Mouse (Mus musculus): ENCODE data around the gene Cacng7. TPM values are rescaled to one million over a fixed set of nuclear protein-coding genes. Genes with fewer than 3 reads are reported as not detected.

Cacng7 gene
- polyA plus RNA-seq, 1 experiment from 2014 or later = 2.2 TPM

GRCm38 (mm10) chr7:3331581-3332223 is 1.1 kb upstream of the Cacng7 start:
- peak; percentile 91 for ATAC-seq (ENCODE audit: low FRiP score, low TSS enrichment)
- Histone ChIP-seq H3K27ac (ENCODE audit: low read depth, low read length) (peak overlapping the region; percentile 47; the same call in 1 of the 2 replicates), H3K9me3 (ENCODE audit: control insufficient read depth, low read length) (no peaks in the 10 kb centered on the region), H3K4me1 (ENCODE audit: control insufficient read depth, insufficient read depth, low read length) (peaks cover 10% of the 10 kb centered on the region; the same call in 1 of the 2 replicates), H3K9ac (ENCODE audit: low read depth, low read length) (peak overlapping the region; percentile 35), H3K27me3 (ENCODE audit: control insufficient read depth, insufficient read depth, low read length) (no peaks in the 10 kb centered on the region), H3K4me2 (replicated peaks; ENCODE audit: low read depth, low read length) (peak overlapping the region; percentile 58), H3K36me3 (ENCODE audit: control insufficient read depth, insufficient read depth, low read length) (no peaks in the 10 kb centered on the region), H3K4me3 (ENCODE audit: low read length) (peak overlapping the region; percentile 60)
- WGBS = under 1% methylated on average over 27 of the region's 27 CpGs

- H3K4me2 ChIP-seq (replicated peaks; ENCODE audit: low read depth, low read length) = peak overlapping the region; percentile 58
- no peaks in the 10 kb centered on the region for H3K36me3 ChIP-seq (ENCODE audit: control insufficient read depth, insufficient read depth, low read length)
- peak overlapping the region; percentile 47; the same call in 1 of the 2 replicates for H3K27ac ChIP-seq (ENCODE audit: low read depth, low read length)
- H3K4me1 ChIP-seq (ENCODE audit: control insufficient read depth, insufficient read depth, low read length) = peaks cover 10% of the 10 kb centered on the region; the same call in 1 of the 2 replicates
- 0% methylated on average over 4 of the region's 4 CpGs for WGBS
- ATAC-seq (ENCODE audit: low FRiP score, low TSS enrichment) = no peak
- no peaks in the 10 kb centered on the region for H3K27me3 ChIP-seq (ENCODE audit: control insufficient read depth, insufficient read depth, low read length)
- no peaks in the 10 kb centered on the region for H3K9me3 ChIP-seq (ENCODE audit: control insufficient read depth, low read length)
- H3K4me3 ChIP-seq (ENCODE audit: low read length) = peak overlapping the region; percentile 60
- peak overlapping the region; percentile 35; the same call in 1 of the 2 replicates for H3K9ac ChIP-seq (ENCODE audit: low read depth, low read length)
Observed at GRCm38 (mm10) chr7:3332224-3332615, 535 bp upstream of the Cacng7 start.

- Histone ChIP-seq H3K9me3 (ENCODE audit: control insufficient read depth, low read length) (no peaks in the 10 kb centered on the region), H3K27me3 (ENCODE audit: control insufficient read depth, insufficient read depth, low read length) (no peaks in the 10 kb centered on the region), H3K4me3 (ENCODE audit: low read length) (peak overlapping the region; percentile 60), H3K9ac (ENCODE audit: low read depth, low read length) (peak overlapping the region; percentile 74), H3K4me2 (replicated peaks; ENCODE audit: low read depth, low read length) (peak overlapping the region; percentile 58), H3K4me1 (ENCODE audit: control insufficient read depth, insufficient read depth, low read length) (peaks cover 10% of the 10 kb centered on the region; the same call in 1 of the 2 replicates), H3K27ac (ENCODE audit: low read depth, low read length) (no peak overlapping the region; the same call in 1 of the 2 replicates), H3K36me3 (ENCODE audit: control insufficient read depth, insufficient read depth, low read length) (no peaks in the 10 kb centered on the region)
- 6% methylated on average over 5 of the region's 5 CpGs for WGBS
- ATAC-seq (ENCODE audit: low FRiP score, low TSS enrichment) = no peak
Observed at GRCm38 (mm10) chr7:3333542-3333941, 787 bp downstream of the Cacng7 start.

DNA sequence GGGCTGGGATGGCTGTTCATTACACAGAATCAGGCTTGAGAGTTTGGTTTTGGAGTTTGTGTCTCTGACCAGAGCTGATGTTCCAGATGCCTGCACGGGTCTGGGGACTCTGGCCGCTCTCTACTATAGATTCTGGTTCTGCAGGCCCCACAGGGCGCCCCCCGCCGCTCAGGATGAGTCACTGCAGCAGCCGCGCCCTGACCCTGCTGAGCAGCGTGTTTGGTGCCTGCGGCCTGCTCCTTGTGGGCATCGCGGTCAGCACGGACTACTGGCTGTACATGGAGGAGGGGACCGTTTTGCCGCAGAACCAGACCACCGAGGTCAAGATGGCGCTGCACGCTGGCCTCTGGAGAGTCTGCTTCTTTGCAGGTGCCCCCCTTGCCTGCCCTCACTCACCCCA is 3.7 kb downstream of the Cacng7 start:
- Histone ChIP-seq H3K4me2 (replicated peaks; ENCODE audit: low read depth, low read length) (no peak overlapping the region), H3K9ac (ENCODE audit: low read depth, low read length) (no peak overlapping the region), H3K9me3 (ENCODE audit: control insufficient read depth, low read length) (no peaks in the 10 kb centered on the region), H3K4me1 (ENCODE audit: control insufficient read depth, insufficient read depth, low read length) (peaks cover 6% of the 10 kb centered on the region; the same call in 1 of the 2 replicates), H3K27me3 (ENCODE audit: control insufficient read depth, insufficient read depth, low read length) (no peaks in the 10 kb centered on the region), H3K27ac (ENCODE audit: low read depth, low read length) (no peak overlapping the region), H3K4me3 (ENCODE audit: low read length) (no peak overlapping the region), H3K36me3 (ENCODE audit: control insufficient read depth, insufficient read depth, low read length) (peaks cover 6% of the 10 kb centered on the region; the same call in 1 of the 2 replicates)
- 81% methylated on average over 17 of the region's 17 CpGs for WGBS
- ATAC-seq (ENCODE audit: low FRiP score, low TSS enrichment) = no peak

- no peak for ATAC-seq (ENCODE audit: low FRiP score, low TSS enrichment)
- 79% methylated on average over 11 of the region's 11 CpGs for WGBS
- H3K4me3 ChIP-seq (ENCODE audit: low read length) = no peak overlapping the region
- no peak overlapping the region for H3K9ac ChIP-seq (ENCODE audit: low read depth, low read length)
- H3K27ac ChIP-seq (ENCODE audit: low read depth, low read length) = no peak overlapping the region
- H3K4me2 ChIP-seq (replicated peaks; ENCODE audit: low read depth, low read length) = no peak overlapping the region
- peaks cover 6% of the 10 kb centered on the region; the same call in 1 of the 2 replicates for H3K36me3 ChIP-seq (ENCODE audit: control insufficient read depth, insufficient read depth, low read length)
- H3K27me3 ChIP-seq (ENCODE audit: control insufficient read depth, insufficient read depth, low read length) = no peaks in the 10 kb centered on the region
- H3K4me1 ChIP-seq (ENCODE audit: control insufficient read depth, insufficient read depth, low read length) = peaks cover 6% of the 10 kb centered on the region; the same call in 1 of the 2 replicates
- H3K9me3 ChIP-seq (ENCODE audit: control insufficient read depth, low read length) = no peaks in the 10 kb centered on the region
Observed at GRCm38 (mm10) chr7:3338286-3338935, 5.7 kb downstream of the Cacng7 start.

DNA sequence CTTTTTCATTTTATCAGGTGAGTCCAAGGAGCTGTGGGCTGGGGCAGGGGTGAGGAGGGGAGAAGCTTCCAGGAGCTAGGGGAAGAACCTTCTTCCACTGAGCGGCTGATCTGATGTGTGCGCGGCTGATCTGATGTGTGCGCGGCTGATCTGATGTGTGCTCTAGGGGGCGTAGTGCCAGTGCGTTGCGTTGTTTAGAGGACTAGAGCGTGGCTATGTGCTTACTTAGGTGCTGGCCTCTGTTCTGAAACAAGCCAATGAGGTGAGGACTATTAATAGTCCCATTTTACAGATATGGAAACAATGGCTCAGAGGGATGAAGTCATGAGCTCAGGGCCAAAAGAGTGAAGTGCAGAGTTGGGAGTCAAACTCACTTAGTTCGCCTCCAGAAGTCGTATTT is 6.3 kb downstream of the Cacng7 start:
- H3K4me2 ChIP-seq (replicated peaks; ENCODE audit: low read depth, low read length) = no peak overlapping the region
- no peak overlapping the region for H3K27ac ChIP-seq (ENCODE audit: low read depth, low read length)
- H3K4me1 ChIP-seq (ENCODE audit: control insufficient read depth, insufficient read depth, low read length) = peaks cover under 1% of the 10 kb centered on the region; the same call in 1 of the 2 replicates
- no peak overlapping the region for H3K9ac ChIP-seq (ENCODE audit: low read depth, low read length)
- H3K9me3 ChIP-seq (ENCODE audit: control insufficient read depth, low read length) = no peaks in the 10 kb centered on the region
- no peak overlapping the region for H3K4me3 ChIP-seq (ENCODE audit: low read length)
- 93% methylated on average over 11 of the region's 11 CpGs for WGBS
- ATAC-seq (ENCODE audit: low FRiP score, low TSS enrichment) = no peak
- H3K36me3 ChIP-seq (ENCODE audit: control insufficient read depth, insufficient read depth, low read length) = peaks cover 6% of the 10 kb centered on the region; the same call in 1 of the 2 replicates
- no peaks in the 10 kb centered on the region for H3K27me3 ChIP-seq (ENCODE audit: control insufficient read depth, insufficient read depth, low read length)

DNA sequence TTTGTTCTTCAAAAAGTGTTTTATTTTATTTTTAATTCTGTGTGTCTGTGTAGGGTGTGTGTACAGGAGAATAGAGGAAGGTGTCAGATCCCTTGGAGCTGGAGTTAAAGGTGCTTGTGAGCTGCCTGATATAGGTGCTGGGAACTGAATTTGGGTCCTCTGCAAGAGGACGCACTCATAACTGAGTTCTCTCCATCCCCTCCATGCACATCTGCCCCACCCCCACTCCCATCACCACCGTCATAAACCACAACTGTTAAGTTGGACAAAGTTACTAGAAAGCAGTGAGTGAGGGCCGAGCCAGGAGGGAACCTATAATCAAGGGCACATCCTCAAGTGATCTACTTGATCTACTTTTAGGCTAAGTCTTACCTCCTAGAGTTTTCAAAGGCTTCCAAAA is 11.1 kb downstream of the Cacng7 start:
- no peaks in the 10 kb centered on the region for H3K27me3 ChIP-seq (ENCODE audit: control insufficient read depth, insufficient read depth, low read length)
- no peak overlapping the region for H3K4me3 ChIP-seq (ENCODE audit: low read length)
- H3K9me3 ChIP-seq (ENCODE audit: control insufficient read depth, low read length) = no peaks in the 10 kb centered on the region
- H3K36me3 ChIP-seq (ENCODE audit: control insufficient read depth, insufficient read depth, low read length) = peaks cover 11% of the 10 kb centered on the region
- no peak overlapping the region for H3K9ac ChIP-seq (ENCODE audit: low read depth, low read length)
- WGBS = 86% methylated on average over 3 of the region's 3 CpGs
- H3K27ac ChIP-seq (ENCODE audit: low read depth, low read length) = no peak overlapping the region
- H3K4me1 ChIP-seq (ENCODE audit: control insufficient read depth, insufficient read depth, low read length) = no peaks in the 10 kb centered on the region
- ATAC-seq (ENCODE audit: low FRiP score, low TSS enrichment) = no peak
- no peak overlapping the region for H3K4me2 ChIP-seq (replicated peaks; ENCODE audit: low read depth, low read length)

GRCm38 (mm10) chr7:3345301-3345700 is 12.5 kb downstream of the Cacng7 start:
- H3K36me3 ChIP-seq (ENCODE audit: control insufficient read depth, insufficient read depth, low read length) = peaks cover 11% of the 10 kb centered on the region
- ATAC-seq (ENCODE audit: low FRiP score, low TSS enrichment) = no peak
- WGBS = 92% methylated on average over 3 of the region's 3 CpGs

More at GRCm38 (mm10) chr7:3345301-3345700, 12.5 kb downstream of the Cacng7 start:
- Histone ChIP-seq H3K4me1 (ENCODE audit: control insufficient read depth, insufficient read depth, low read length) (no peaks in the 10 kb centered on the region), H3K9me3 (ENCODE audit: control insufficient read depth, low read length) (no peaks in the 10 kb centered on the region), H3K9ac (ENCODE audit: low read depth, low read length) (no peak overlapping the region), H3K4me3 (ENCODE audit: low read length) (no peak overlapping the region), H3K27me3 (ENCODE audit: control insufficient read depth, insufficient read depth, low read length) (no peaks in the 10 kb centered on the region), H3K27ac (ENCODE audit: low read depth, low read length) (no peak overlapping the region), H3K4me2 (replicated peaks; ENCODE audit: low read depth, low read length) (no peak overlapping the region)
